In the genomic region with DNA sequence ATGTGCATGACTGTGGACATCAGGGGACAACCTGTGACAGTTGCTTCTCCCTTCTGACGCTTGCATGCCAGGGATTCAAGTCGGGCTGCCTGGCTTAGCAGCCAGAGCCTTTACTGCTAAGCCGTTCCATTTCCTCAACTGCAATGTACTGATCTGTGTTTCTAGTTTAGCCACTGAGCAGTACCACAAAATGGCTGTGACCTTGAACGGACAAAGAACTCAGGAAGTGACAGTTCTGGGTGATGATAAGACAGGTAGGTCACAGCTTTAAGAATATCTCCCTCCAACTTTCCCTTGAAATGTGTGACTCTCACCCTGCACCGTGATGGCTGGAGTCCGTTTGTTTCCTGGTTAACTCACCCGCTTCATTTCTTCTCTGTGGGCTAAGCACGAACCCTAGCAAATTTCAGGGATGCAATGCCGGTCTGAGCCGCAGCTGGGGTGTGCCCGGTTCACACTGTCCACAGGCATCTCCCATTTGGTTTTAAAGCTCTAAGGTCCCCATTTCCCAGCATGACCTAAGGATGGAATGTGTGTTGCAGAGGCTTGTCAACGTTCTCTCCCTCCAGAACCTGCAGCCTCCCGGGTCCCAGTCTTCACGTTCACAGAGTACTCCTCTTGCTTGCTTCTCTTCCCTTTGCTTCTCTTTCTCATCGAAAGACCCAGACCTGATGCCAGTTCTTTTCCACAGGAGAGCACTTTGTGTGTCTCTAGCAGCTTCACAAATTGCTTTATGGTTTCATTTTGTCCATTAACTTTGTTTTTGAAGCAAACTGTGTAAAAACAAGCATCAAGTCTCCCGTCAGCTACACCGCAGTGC, we compare ENCODE assay signal across 8 mouse cellular contexts. TPM values are rescaled to one million over a fixed set of nuclear protein-coding genes. Genes with fewer than 3 reads are reported as not detected.
DNase-seq lines count a peak whose midpoint lies in the region; ATAC-seq and TF ChIP-seq lines count a peak whose summit lies in the region.

No protein-coding gene starts in this region.

- no peak for TF ChIP-seq CTCF in spleen, adult 2 months (IDR thresholded peaks at IDR 0.05; ENCODE audit: extremely low read depth, insufficient read depth, insufficient read length, insufficient replicate concordance)
- no peak for TF ChIP-seq CTCF in liver, postnatal 0 days (IDR thresholded peaks at IDR 0.05; ENCODE audit: low read depth)

- H3K27me3 ChIP-seq in spleen, adult 2 months (ENCODE audit: control insufficient read depth, insufficient read depth, low read length) = no peaks in the 10 kb centered on the region
- H3K27me3 ChIP-seq in hindbrain, embryonic 13.5 days = no peaks in the 10 kb centered on the region
- no peaks in the 10 kb centered on the region for H3K27me3 ChIP-seq in liver, postnatal 0 days (ENCODE audit: insufficient read depth, low read length)

- H3K36me3 ChIP-seq in spleen, adult 2 months (ENCODE audit: control insufficient read depth, insufficient read depth, low read length) = no peaks in the 10 kb centered on the region
- no peaks in the 10 kb centered on the region for H3K36me3 ChIP-seq in hindbrain, embryonic 13.5 days
- H3K36me3 ChIP-seq in liver, postnatal 0 days (replicated peaks; ENCODE audit: insufficient read depth, low read length) = no peaks in the 10 kb centered on the region

- TF ChIP-seq POLR2A in spleen, adult 2 months (IDR thresholded peaks at IDR 0.05; ENCODE audit: low read depth, low read length) = no peak

- peak overlapping the region; percentile 22; the same call in 1 of the 2 replicates for H3K4me3 ChIP-seq in spleen, adult 2 months (ENCODE audit: extremely low read depth, insufficient read depth, insufficient read length)
- H3K4me3 ChIP-seq in hindbrain, embryonic 13.5 days = peak overlapping the region; percentile 26
- H3K4me3 ChIP-seq in liver, postnatal 0 days (ENCODE audit: low read depth, low read length) = peak overlapping the region; percentile 33

- 29% methylated on average over 17 of the region's 17 CpGs for WGBS in spleen, adult 2 months
- WGBS in hindbrain, embryonic 13.5 days = 38% methylated on average over 17 of the region's 17 CpGs
- 25% methylated on average over 17 of the region's 17 CpGs for WGBS in liver, postnatal 0 days (ENCODE audit: insufficient replicate concordance)

- peak overlapping the region; percentile 49 for H3K9ac ChIP-seq in hindbrain, embryonic 13.5 days
- no peak overlapping the region; the same call in 1 of the 2 replicates for H3K9ac ChIP-seq in liver, postnatal 0 days (replicated peaks)

- no peaks in the 10 kb centered on the region for H3K9me3 ChIP-seq in hindbrain, embryonic 13.5 days
- H3K9me3 ChIP-seq in liver, postnatal 0 days (ENCODE audit: low read length) = no peaks in the 10 kb centered on the region

- H3K4me2 ChIP-seq in hindbrain, embryonic 13.5 days = peak overlapping the region; percentile 53
- H3K4me2 ChIP-seq in liver, postnatal 0 days (ENCODE audit: low read depth, low read length) = peak overlapping the region; percentile 71

- peak; percentile 53; the same call in 1 of the 2 replicates for ATAC-seq in hindbrain, embryonic 13.5 days (ENCODE audit: low FRiP score)
- ATAC-seq in liver, postnatal 0 days = peak; percentile 40

- peak; percentile 4 to 8 for DNase-seq in cerebellum, postnatal 14 days
- DNase-seq in cerebellum, adult 8-10 months = no peak
- no peak for DNase-seq in spleen, adult 2 months (ENCODE audit: low read depth in 1 of 2, low spot score in 2 of 2)
- no peak for DNase-seq in spleen, postnatal 4 days (ENCODE audit: low spot score in 2 of 2)
- DNase-seq in liver, postnatal 0 days = peak; percentile 15
- DNase-seq in thymus, postnatal 25 days = peak; percentile 2
- DNase-seq in spleen, postnatal 10 days (ENCODE audit: low spot score in 2 of 2) = no peak

- no peaks in the 10 kb centered on the region for H3K4me1 ChIP-seq in spleen, adult 2 months (ENCODE audit: control insufficient read depth, insufficient read depth, insufficient read length)
- H3K4me1 ChIP-seq in hindbrain, embryonic 13.5 days (replicated peaks) = 0 out of 2 replicates have a peak, but pooled peaks cover 7% of the 10 kb centered on the region
- H3K4me1 ChIP-seq in liver, postnatal 0 days (ENCODE audit: insufficient read depth) = 0 out of 2 replicates have a peak, but pooled peaks cover 2% of the 10 kb centered on the region

- TF ChIP-seq EP300 in liver, postnatal 0 days (IDR thresholded peaks at IDR 0.05; ENCODE audit: low read depth) = no peak

- H3K27ac ChIP-seq in spleen, adult 2 months (ENCODE audit: insufficient read depth, low read length) = no peak overlapping the region
- H3K27ac ChIP-seq in hindbrain, embryonic 13.5 days = no peak overlapping the region
- no peak overlapping the region for H3K27ac ChIP-seq in liver, postnatal 0 days (ENCODE audit: low read depth)

RNA-seq across cellular contexts. Expression of a gene that starts 46.2 kb away (rescaled TPM):
- 2.1 and 2.4 TPM in 2 replicates for polyA plus RNA-seq in spleen, adult 2 months (2012; rRNA removed)
- polyA plus RNA-seq in hindbrain, embryonic 13.5 days (2015; fragmentation: Nextera tagmentation; extraction: Ambion mirVana) = 21.6 and 21.7 TPM in 2 replicates
- 9.9 and 10.3 TPM in 2 replicates for polyA plus RNA-seq in liver, postnatal 0 days (2015; fragmentation: Nextera tagmentation; extraction: Ambion mirVana)

RNA-seq across cellular contexts. Expression of a gene that starts 51.5 kb away (rescaled TPM):
- polyA plus RNA-seq in spleen, adult 2 months (2012; rRNA removed) = not detected in 2 replicates
- not detected in 2 replicates for polyA plus RNA-seq in hindbrain, embryonic 13.5 days (2015; fragmentation: Nextera tagmentation; extraction: Ambion mirVana)
- 1.2 and 1.4 TPM in 2 replicates for polyA plus RNA-seq in liver, postnatal 0 days (2015; fragmentation: Nextera tagmentation; extraction: Ambion mirVana)

Comparison
In these comparisons a context has a peak if more than half of its experiments do, and no peak if none do; other contexts are left out.
1. DNase-seq: peak in cerebellum, postnatal 14 days (2 of 2), liver, postnatal 0 days (single experiment) and thymus, postnatal 25 days (single experiment); none in cerebellum, adult 8-10 months (single experiment), spleen, adult 2 months (0 of 2), spleen, postnatal 4 days (0 of 2) and spleen, postnatal 10 days (0 of 2).
2. Peak in every context shown above with its lines, with median percentiles within 50 percentile points of each other: H3K4me3 ChIP-seq.